Mouse (Mus musculus) MEL (cell line): ENCODE data around the gene Psmd4. TPM values are rescaled to one million over a fixed set of nuclear protein-coding genes. Genes with fewer than 3 reads are reported as not detected.
A peak's percentile ranks its signal among the peaks of the same experiment; 100 is the strongest.
"Not testable (repeated sequence)": the region's sequence is repeated elsewhere in the genome, so short reads cannot be mapped to it uniquely, and the experiment has no call there.

Experiments
- DNase-seq: peaks from one replicate; pipeline ENCODE4 v3.0.0; 2011; ENCODE audit warnings: low read depth, low spot score
- H3K27ac ChIP-seq: 2 replicates; pipeline ENCODE4 v1.5.1; 2012; ENCODE audit warnings: low read depth, mild to moderate bottlenecking, control low read depth, low read length, moderate library complexity; ENCODE audit not compliant: control insufficient read depth
- H3K27me3 ChIP-seq, 2 experiments: fragments of 150-350 bp in 1 of 2; sonication (generic) in 1 of 2; 2 replicates each; pipeline ENCODE4 v1.6.1; 2012; ENCODE audit warnings: low read length in 2 of 2, mild to moderate bottlenecking in 2 of 2, improper control_type of control experiment in 1 of 2, moderate library complexity in 1 of 2; ENCODE audit not compliant: insufficient read depth in 2 of 2, control insufficient read depth in 1 of 2
- H3K36me3 ChIP-seq, 2 experiments: 2 replicates each; pipeline ENCODE4 v1.6.1; 2012 to 2014; ENCODE audit warnings: low read length in 2 of 2, improper control_type of control experiment in 1 of 2, inconsistent platforms in 1 of 2, mild to moderate bottlenecking in 1 of 2; ENCODE audit not compliant: insufficient read depth in 2 of 2, control insufficient read depth in 1 of 2
- H3K4me1 ChIP-seq, 2 experiments: fragments of 150-350 bp in 1 of 2; sonication (generic) in 1 of 2; 2 replicates each; pipeline ENCODE4 v1.6.1; 2012; ENCODE audit warnings: low read length in 2 of 2, improper control_type of control experiment in 1 of 2, mild to moderate bottlenecking in 1 of 2; ENCODE audit not compliant: insufficient read depth in 2 of 2, control insufficient read depth in 1 of 2
- H3K4me3 ChIP-seq, 2 experiments: fragments of 150-350 bp in 1 of 2; sonication (generic) in 1 of 2; 2 replicates each; pipeline ENCODE4 v1.5.1; 2012; ENCODE audit warnings: low read depth in 2 of 2, low read length in 2 of 2, mild to moderate bottlenecking in 2 of 2, moderate library complexity in 2 of 2, control low read depth in 1 of 2, improper control_type of control experiment in 1 of 2; ENCODE audit not compliant: control insufficient read depth in 1 of 2, insufficient read depth in 1 of 2
- H3K79me2 ChIP-seq: 2 replicates; pipeline ENCODE4 v1.6.1; 2012; ENCODE audit warnings: mild to moderate bottlenecking, low read length, moderate library complexity; ENCODE audit not compliant: control insufficient read depth, poor library complexity, insufficient read depth
- H3K9ac ChIP-seq: 2 replicates; pipeline ENCODE4 v1.6.1; 2012; ENCODE audit warnings: low read depth, mild to moderate bottlenecking, control low read depth, low read length, moderate library complexity; ENCODE audit not compliant: control insufficient read depth, poor library complexity, severe bottlenecking
- H3K9me3 ChIP-seq: fragments of 150-350 bp; sonication (generic); replicated peaks from 2 replicates; pipeline ENCODE4 v1.6.1; 2012; ENCODE audit warnings: mild to moderate bottlenecking, low read length, improper control_type of control experiment, moderate library complexity; ENCODE audit not compliant: insufficient read depth
- BHLHE40 ChIP-seq: IDR thresholded peaks from 2 replicates; pipeline ENCODE4 v1.6.1; 2012; ENCODE audit warnings: low read depth, mild to moderate bottlenecking, inconsistent platforms, low read length, improper control_type of control experiment, borderline replicate concordance
- CHD1 ChIP-seq: IDR thresholded peaks from 2 replicates; pipeline ENCODE4 v1.6.1; 2012; ENCODE audit warnings: low read depth, mild to moderate bottlenecking, inconsistent platforms, low read length, improper control_type of control experiment
- CTCF ChIP-seq, 3 experiments: IDR thresholded peaks in 2 of 3; conservative IDR thresholded peaks in 1 of 3; 2 replicates each; pipeline ENCODE4 v1.5.1; 2011 to 2012; ENCODE audit warnings: low read length in 3 of 3, low read depth in 2 of 3, mild to moderate bottlenecking in 2 of 3, improper control_type of control experiment in 1 of 3, inconsistent platforms in 1 of 3, mixed read lengths in 1 of 3, moderate library complexity in 1 of 3; ENCODE audit not compliant: control insufficient read depth in 1 of 3, insufficient read depth in 1 of 3, poor library complexity in 1 of 3, severe bottlenecking in 1 of 3
- GABPA ChIP-seq: IDR thresholded peaks from 2 replicates; pipeline ENCODE4 v1.6.1; 2012; ENCODE audit warnings: low read depth, mild to moderate bottlenecking, inconsistent platforms, low read length, improper control_type of control experiment, moderate library complexity
- KAT2A ChIP-seq: conservative IDR thresholded peaks from 2 replicates; pipeline ENCODE4 v1.6.1; 2012; ENCODE audit warnings: low read depth, low read length, improper control_type of control experiment, inconsistent platforms
- MAFK ChIP-seq: IDR thresholded peaks from 2 replicates; pipeline ENCODE4 v1.6.1; 2011; ENCODE audit warnings: low read depth, mild to moderate bottlenecking, low read length, improper control_type of control experiment, borderline replicate concordance
- MAZ ChIP-seq: IDR thresholded peaks from 2 replicates; pipeline ENCODE4 v1.6.1; 2012; ENCODE audit warnings: low read depth, mild to moderate bottlenecking, inconsistent platforms, low read length, improper control_type of control experiment
- MEF2A ChIP-seq: IDR thresholded peaks from 2 replicates; pipeline ENCODE4 v1.6.1; 2014; ENCODE audit warnings: low read depth, mild to moderate bottlenecking, inconsistent platforms, low read length, improper control_type of control experiment; ENCODE audit not compliant: poor library complexity, insufficient replicate concordance, severe bottlenecking; ENCODE audit errors: extremely low read depth
- MYB ChIP-seq: IDR thresholded peaks from 2 replicates; pipeline ENCODE4 v1.6.1; 2011; ENCODE audit warnings: mild to moderate bottlenecking, low read depth, low read length, improper control_type of control experiment
- POLR2A ChIP-seq, 2 experiments: IDR thresholded peaks; 2 replicates each; pipeline ENCODE4 v1.6.1; 2011 to 2012; ENCODE audit warnings: low read length in 2 of 2, mild to moderate bottlenecking in 2 of 2, control low read depth in 1 of 2, improper control_type of control experiment in 1 of 2, low read depth in 1 of 2, moderate library complexity in 1 of 2; ENCODE audit not compliant: control insufficient read depth in 1 of 2, insufficient read depth in 1 of 2, poor library complexity in 1 of 2
- RAD21 ChIP-seq: IDR thresholded peaks from 2 replicates; pipeline ENCODE4 v1.6.1; 2011; ENCODE audit warnings: mild to moderate bottlenecking, low read depth, low read length, improper control_type of control experiment
- RCOR1 ChIP-seq: IDR thresholded peaks from 2 replicates; pipeline ENCODE4 v1.6.1; 2012; ENCODE audit warnings: low read depth, mild to moderate bottlenecking, inconsistent platforms, low read length, improper control_type of control experiment
- SIN3A ChIP-seq: IDR thresholded peaks from 2 replicates; pipeline ENCODE4 v1.6.1; 2012; ENCODE audit warnings: low read length, improper control_type of control experiment, inconsistent platforms
- TAL1 ChIP-seq: IDR thresholded peaks from 2 replicates; pipeline ENCODE4 v1.6.1; 2012; ENCODE audit warnings: mild to moderate bottlenecking, inconsistent platforms, low read length, moderate library complexity, mixed read lengths
- TBP ChIP-seq: IDR thresholded peaks from 2 replicates; pipeline ENCODE4 v1.8.0; 2011; ENCODE audit warnings: low read depth, low read length, improper control_type of control experiment
- USF1 ChIP-seq: IDR thresholded peaks from 2 replicates; pipeline ENCODE4 v1.6.1; 2014; ENCODE audit warnings: low read depth, mild to moderate bottlenecking, inconsistent platforms, low read length, improper control_type of control experiment, moderate library complexity
- USF2 ChIP-seq, 2 experiments: IDR thresholded peaks; 2 replicates each; pipeline ENCODE4 v1.6.1; 2011 to 2012; ENCODE audit warnings: improper control_type of control experiment in 2 of 2, low read length in 2 of 2, borderline replicate concordance in 1 of 2, inconsistent platforms in 1 of 2, low read depth in 1 of 2, mild to moderate bottlenecking in 1 of 2; ENCODE audit not compliant: insufficient read depth in 1 of 2
- polyA plus RNA-seq, 2 experiments: library from polyadenylated mRNA; stranded (reverse) in 1 of 2; unstranded in 1 of 2; fragments of >175 nt in 1 of 2; fragments of >200 nt in 1 of 2; gene quantifications; 2 replicates each; pipeline versions ENCODE4 v1.2.1 to v1.2.4; 2012; ENCODE audit warnings: low replicate concordance in 2 of 2, low read depth in 1 of 2; ENCODE audit not compliant: insufficient read length in 2 of 2, insufficient read depth in 1 of 2, missing spikeins in 1 of 2
- total RNA-seq: library from RNA; depleted of rRNA; stranded (reverse); fragments of 300-350 nt; gene quantifications from 2 replicates; pipeline ENCODE4 v1.2.3, GENCODE M21; 2012

The Psmd4 gene
- total and polyA plus RNA-seq, 3 experiments = 631 to 816 TPM; not detected in 1

GRCm38 (mm10) chr3:95020956-95021355 lies 21.5 kb downstream of the Psmd4 start:
- not testable (repeated sequence) for DNase-seq, H3K79me2 ChIP-seq, H3K9ac ChIP-seq, H3K27ac ChIP-seq, H3K9me3 ChIP-seq, H3K27me3 ChIP-seq
- peaks cover 13 to 17% of the 10 kb centered on the region in 2 experiments for H3K4me1 ChIP-seq
- peaks cover 0 to 14% of the 10 kb centered on the region in 2 experiments; a peak in 2 of 4 replicates for H3K36me3 ChIP-seq
- TF ChIP-seq TBP = peak; percentile 93
- 0 out of 2 replicates have a peak, but pooled peaks have one; percentile 5 for TF ChIP-seq MAFK
- TF ChIP-seq, all 39 proteins: peak for 2; not testable (repeated sequence) for 37
- H3K4me3 ChIP-seq = not testable (repeated sequence)

- H3K79me2 ChIP-seq = peaks cover 23% of the 10 kb centered on the region
- H3K27ac ChIP-seq = no peak overlapping the region
- H3K27me3 ChIP-seq = no peaks in the 10 kb centered on the region
- TF ChIP-seq BHLHE40 = no peak
- TF ChIP-seq KAT2A = no peak
- TF ChIP-seq POLR2A (IDR thresholded peaks at IDR 0.05; ENCODE audit: control insufficient read depth in 1 of 2, insufficient read depth in 1 of 2, low read depth in 1 of 2, low read length in 2 of 2, poor library complexity in 1 of 2) = no peak
- TF ChIP-seq CTCF (IDR thresholded peaks at IDR 0.05 in 2 of 3, conservative IDR thresholded peaks at IDR 0.05 in 1 of 3; ENCODE audit: control insufficient read depth in 1 of 3, insufficient read depth in 1 of 3, low read depth in 2 of 3, low read length in 3 of 3, poor library complexity in 1 of 3, severe bottlenecking in 1 of 3) = no peak
- no peak for TF ChIP-seq MAFK
- TF ChIP-seq USF2 (IDR thresholded peaks at IDR 0.05; ENCODE audit: borderline replicate concordance in 1 of 2, insufficient read depth in 1 of 2, low read depth in 1 of 2, low read length in 2 of 2) = no peak
- no peak for TF ChIP-seq MAZ
- TF ChIP-seq CHD1 = no peak
- no peak for TF ChIP-seq MYB
- TF ChIP-seq TAL1 = no peak
- TF ChIP-seq RAD21 = no peak
- no peak for TF ChIP-seq GABPA
- TF ChIP-seq SIN3A = no peak
- no peak for TF ChIP-seq RCOR1
- no peak for TF ChIP-seq USF1
- TF ChIP-seq TBP = no peak
- no peak for TF ChIP-seq MEF2A
- peaks cover 4 to 11% of the 10 kb centered on the region in 2 experiments for H3K4me1 ChIP-seq
- no peak overlapping the region for H3K9ac ChIP-seq
- no peak for DNase-seq
- peaks cover 0 to 9% of the 10 kb centered on the region in 2 experiments; a peak in 2 of 4 replicates for H3K36me3 ChIP-seq
- H3K4me3 ChIP-seq = no peak overlapping the region
- H3K9me3 ChIP-seq = no peaks in the 10 kb centered on the region
Measured at GRCm38 (mm10) chr3:95018741-95019140, 23.7 kb downstream of the Psmd4 start.
